Mouse (Mus musculus): ENCODE measurements around the gene Entpd1.
"Not testable (repeated sequence)": the region's sequence is repeated elsewhere in the genome, so short reads cannot be mapped to it uniquely, and the experiment has no call there.

Gene Entpd1

DNA sequence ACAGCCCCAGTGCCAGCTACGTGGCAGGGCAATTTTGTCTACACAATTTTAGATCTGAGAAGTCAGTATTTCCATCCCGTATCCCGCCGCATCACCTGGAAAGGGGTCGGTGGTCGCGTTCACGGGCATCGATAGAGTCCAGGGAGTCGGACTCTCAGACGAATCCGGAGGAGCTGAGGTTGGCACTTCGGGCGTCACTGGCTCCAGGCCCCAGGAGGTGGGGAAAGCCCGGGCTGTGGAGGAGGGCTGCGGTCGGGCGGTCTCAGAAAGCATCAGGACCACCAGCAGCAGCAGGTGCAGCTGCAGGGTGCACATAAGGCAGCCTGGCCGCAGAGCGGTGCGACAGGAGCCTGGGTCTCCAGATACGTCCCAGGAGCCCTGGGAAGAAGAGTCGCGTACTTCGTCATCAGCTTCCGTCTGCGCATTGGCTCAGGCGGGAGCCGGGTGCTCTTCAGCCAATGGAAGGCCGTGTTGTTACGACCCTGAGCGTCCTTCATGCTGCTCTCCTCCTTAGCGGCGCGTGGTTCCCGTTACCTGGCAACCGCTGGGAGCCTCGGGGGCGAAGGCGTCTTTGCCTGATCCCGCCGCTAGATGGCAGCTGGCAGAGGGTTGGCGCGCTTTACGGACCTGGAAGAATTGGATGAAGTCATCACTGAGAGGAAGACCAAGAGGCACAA, at the start of gene Entpd1, which contains the start of gene Tctn3:
Gene Entpd1 (plus strand): TSS at position 537 of the 677 bp plus-strand sequence.
Gene Tctn3 (minus strand): TSS at position 404 of the 677 bp plus-strand sequence.
- DNase-seq (ENCODE audit: extremely low spot score, low spot score) = peak; percentile 99

DNA sequence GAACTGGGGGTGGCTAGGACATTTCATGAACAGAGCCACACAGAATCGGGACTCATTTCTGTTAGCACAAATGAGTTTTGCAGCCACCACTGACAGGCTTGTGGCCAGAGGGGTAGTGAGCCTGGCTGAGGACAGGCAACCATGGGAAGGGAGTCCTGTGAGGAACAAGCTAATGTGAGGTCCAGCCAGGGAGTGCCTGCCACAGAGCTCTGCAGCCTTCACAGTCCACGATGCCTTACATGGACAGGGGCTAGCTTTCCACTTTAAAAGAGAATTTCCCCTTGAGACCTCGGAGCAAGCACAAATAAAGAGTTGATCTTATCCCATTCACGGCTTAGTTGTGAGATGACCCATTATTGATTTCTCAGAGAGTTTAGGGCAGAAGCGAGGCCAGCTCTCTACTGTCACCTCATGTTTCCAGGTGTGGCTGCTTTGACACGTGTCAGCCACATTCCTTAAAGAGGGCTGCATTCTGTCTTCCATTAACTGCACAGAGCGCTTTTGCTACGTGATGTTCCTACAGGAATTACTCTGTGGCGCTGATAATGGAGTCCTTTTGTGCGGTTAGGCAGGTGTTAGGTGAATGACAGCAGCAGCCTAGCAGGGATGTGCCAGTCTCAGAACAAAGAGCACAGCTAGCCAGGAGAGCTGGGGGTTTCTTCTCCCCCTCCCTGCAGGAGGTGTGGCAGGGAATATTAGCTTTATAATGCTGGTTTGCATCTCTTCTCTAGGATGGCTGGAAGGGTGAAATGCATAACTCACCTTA, 48.1 kb upstream of the Entpd1 start:
- DNase-seq (ENCODE audit: extremely low spot score, low spot score) = no peak

DNA sequence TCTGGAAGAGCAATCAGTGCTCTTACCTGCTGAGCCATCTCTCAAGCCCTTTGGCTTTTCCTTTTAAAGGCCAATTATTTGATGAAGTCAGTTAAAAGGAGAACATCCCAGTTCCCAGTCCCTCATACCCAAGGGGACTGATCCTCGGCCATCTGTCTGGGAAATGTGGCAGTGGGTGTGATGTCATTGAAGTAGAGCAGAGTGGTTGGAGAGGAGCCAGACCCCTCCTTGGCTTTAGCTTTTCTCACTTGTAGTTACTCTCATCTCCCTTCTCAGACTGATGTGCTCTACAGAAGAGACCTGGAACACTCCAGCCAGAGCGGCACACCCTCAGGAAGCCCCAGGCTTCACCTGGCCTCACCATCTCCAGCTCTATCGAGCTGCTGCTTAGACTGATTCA, 44.5 kb upstream of the Entpd1 start:
- no peak for DNase-seq (ENCODE audit: extremely low spot score, low spot score)

GRCm38 (mm10) chr19:40570726-40571125, 41.4 kb upstream of the Entpd1 start:
- DNase-seq (ENCODE audit: extremely low spot score, low spot score) = no peak

- no peak for DNase-seq (ENCODE audit: extremely low spot score, low spot score)
Observed at GRCm38 (mm10) chr19:40575438-40575837, 36.7 kb upstream of the Entpd1 start.

DNA sequence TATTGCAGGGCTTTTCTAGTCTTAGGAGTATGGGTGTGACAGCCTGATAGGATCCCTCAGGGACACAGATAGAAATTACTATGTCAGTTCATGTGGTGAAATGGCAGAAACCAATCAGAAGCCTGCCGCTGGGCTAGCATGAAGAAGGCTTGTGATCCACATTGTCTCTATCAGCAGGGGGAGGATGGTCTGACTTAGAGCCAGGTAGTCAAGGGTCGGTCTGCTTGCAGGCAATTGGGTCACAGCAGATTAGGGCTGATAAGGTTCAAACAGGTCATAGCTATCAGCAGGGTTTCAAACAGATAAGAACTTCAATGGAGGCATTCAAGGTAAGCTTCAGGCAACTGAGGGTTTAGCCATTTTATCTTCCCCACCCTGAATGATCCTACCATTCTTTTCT, 31.3 kb upstream of the Entpd1 start:
- no peak for DNase-seq (ENCODE audit: extremely low spot score, low spot score)

DNA sequence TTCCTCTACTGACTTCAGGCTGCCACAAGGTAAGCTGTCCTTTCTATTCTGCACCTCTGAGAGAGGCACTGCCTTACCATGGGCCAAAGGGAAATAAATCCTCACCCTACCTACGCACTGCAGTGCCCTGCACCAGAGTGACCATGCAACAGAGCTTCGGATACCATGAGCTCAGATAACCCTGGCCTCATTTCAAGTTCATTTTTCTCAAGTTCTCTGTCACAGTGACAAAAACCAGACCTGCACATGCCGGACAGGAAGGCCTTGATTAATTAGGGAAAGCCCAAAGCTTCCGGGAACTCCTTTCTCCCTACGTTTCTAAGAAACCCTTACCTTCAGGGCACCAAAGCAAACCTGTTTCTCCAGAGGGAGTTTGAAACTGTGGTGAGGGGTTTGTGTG, 30.5 kb upstream of the Entpd1 start:
- no peak for DNase-seq (ENCODE audit: extremely low spot score, low spot score)

DNA sequence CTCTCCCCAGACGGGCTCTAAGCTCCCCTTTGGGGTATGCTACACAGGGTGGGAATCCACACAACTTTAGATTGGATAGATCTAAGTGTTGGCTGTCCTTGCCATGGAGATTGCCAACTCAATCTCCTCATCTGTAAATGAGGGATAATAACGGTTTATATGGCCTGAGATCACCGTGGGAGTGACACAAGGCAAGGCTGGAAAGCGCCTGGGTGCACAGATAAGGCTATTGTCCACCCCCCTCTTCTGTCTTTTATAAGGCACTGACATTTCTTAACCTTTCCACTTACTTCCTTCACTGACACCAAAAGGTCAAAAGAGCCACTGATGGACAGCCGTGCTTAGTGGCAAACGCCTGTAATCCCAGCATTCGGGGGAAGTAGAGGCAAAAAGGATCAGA, 25.3 kb upstream of the Entpd1 start:
- no peak for DNase-seq (ENCODE audit: extremely low spot score, low spot score)

- DNase-seq (ENCODE audit: extremely low spot score, low spot score) = no peak
Observed at GRCm38 (mm10) chr19:40587491-40588292, 24.5 kb upstream of the Entpd1 start.

- DNase-seq (ENCODE audit: extremely low spot score, low spot score) = peak; percentile 95
Observed at GRCm38 (mm10) chr19:40588293-40588654, 23.9 kb upstream of the Entpd1 start, which contains the start of gene Aldh18a1. Aldh18a1 (minus strand) TSS chr19:40588463.

DNA sequence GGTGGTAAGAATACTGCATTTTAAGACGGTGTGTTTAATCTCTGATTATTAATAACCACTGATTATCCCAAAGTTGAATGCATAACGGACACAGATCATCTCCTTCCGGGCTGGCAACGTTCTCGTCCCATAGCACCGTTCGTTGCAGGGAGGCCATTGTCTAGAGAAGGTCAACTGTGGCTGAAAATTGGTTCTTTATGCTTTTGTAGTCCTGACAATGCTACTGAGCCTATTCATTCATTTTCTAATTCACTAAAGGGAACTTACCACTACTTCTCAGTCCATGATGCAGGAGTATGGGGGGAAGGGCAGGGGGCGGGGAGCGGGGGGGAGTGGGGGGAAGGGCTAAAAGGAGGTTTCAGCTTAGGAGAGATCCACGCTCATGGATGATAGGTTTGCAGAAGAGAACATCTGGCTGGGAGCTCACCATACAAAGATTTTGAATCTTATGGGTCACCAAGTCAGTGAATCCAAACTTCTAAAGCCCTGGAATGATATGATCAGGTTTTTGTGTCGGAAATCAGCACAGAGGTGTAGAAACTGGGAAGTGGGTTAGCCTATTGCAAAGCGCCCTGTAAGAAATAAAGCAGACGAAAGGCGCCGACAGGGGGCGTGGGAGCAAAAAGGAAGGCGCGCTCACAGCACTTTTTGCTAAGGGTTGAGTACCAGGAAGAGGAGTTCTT, 23.2 kb upstream of the Entpd1 start:
- peak; percentile 93 for DNase-seq (ENCODE audit: extremely low spot score, low spot score)

GRCm38 (mm10) chr19:40589530-40589880, 22.7 kb upstream of the Entpd1 start:
- DNase-seq (ENCODE audit: extremely low spot score, low spot score) = no peak

DNA sequence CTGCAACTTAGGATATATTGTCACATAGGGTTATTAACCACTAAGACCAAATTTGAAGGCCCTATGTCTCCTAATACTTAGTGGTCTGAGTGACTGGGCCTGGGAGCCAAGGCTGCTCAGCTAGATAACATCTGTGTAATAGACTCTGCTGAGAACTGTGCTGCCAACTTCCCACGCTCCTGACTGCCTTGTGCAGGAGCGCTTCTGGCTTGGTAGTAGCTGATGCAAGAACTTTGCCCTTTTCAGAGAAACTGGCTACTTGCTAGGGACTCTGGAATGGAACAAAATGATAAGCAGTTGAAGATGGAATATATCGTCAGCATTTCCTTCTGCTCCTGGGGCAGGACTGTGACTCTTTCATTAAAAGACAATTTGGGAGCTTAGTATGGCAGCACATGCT, 16.9 kb upstream of the Entpd1 start:
- DNase-seq (ENCODE audit: extremely low spot score, low spot score) = no peak

- no peak for DNase-seq (ENCODE audit: extremely low spot score, low spot score)
Observed at GRCm38 (mm10) chr19:40595831-40596230, 16.3 kb upstream of the Entpd1 start.

GRCm38 (mm10) chr19:40600846-40601245, 11.3 kb upstream of the Entpd1 start:
- DNase-seq (ENCODE audit: extremely low spot score, low spot score) = not testable (repeated sequence)

DNA sequence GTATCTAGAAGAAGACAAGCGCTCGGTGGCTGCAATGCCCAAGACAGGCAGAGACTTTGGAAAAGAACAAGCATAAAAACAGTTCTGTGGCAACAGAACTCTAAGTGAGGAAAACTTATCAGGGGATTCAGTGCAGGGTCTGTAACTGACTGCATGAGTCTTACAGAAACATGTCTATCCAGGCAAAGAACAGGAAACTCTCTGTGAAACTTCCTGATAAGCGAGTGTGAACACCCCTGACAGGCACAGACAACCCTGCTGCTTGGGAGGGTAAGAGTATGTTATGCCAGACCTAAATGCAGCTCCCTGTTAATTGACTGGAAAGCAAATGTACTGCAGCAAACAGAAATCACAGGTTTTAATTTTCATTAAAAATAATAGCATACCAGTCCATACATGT, 10.3 kb upstream of the Entpd1 start:
- DNase-seq (ENCODE audit: extremely low spot score, low spot score) = no peak

DNA sequence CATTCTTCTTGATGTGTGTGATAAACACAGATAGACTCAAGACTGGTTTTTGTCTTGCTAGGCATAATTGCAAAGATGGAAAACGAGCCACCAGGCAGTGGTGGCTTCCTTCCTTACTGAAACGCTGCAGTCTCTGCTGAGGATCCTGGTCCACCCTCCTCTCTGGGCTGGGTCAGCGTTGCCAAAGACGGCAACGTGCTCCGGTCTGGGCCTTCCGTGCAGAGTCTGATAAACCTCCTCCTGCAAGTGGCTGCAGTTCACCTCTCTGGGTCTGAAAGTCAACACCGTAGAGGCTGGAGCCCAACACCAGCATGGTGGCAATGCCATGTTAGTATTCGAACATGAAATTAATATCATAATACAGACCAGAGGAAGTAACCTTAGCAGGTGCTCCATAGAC, 7.0 kb upstream of the Entpd1 start:
- DNase-seq (ENCODE audit: extremely low spot score, low spot score) = no peak

- no peak for DNase-seq (ENCODE audit: extremely low spot score, low spot score)
Observed at GRCm38 (mm10) chr19:40607676-40608075, 4.5 kb upstream of the Entpd1 start.

DNA sequence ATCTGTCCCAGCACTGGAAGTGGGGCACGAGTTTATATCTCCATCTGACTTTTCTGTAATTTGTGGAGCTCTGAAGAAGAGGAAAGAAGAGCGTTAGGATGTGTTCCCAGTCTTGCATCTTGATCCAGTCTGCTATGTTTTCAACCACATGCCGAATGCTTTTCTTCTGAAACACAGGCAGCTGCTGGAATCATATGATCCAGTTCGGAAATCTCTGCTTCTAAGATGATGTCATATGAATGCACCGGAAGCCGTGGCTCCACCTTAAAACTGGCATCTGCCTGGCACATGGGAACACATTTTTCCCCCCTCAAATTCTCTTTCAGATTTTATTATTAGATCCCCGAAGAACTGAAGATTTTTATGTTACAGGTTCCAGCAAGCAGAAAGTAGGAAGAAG, 2.6 kb downstream of the Entpd1 start:
- DNase-seq (ENCODE audit: extremely low spot score, low spot score) = no peak

DNA sequence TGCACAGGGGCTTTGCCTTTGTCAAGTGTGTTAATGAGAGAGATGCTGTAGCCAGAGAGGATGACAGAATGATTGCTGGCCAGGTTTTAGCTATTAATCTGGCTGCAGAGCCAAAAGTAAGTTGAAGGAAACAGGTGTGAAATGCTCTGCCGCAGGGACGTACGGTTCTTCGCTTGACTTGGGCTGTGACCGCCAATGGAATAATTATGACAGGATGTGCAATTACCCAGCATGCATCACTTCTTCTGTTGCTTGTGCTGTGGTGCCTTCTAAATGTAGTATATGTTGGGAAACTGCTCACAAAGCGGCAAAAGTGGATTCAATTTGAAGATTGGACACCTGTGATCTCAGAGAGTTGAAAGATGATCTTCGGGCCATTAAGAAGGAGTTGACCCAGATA, 3.9 kb downstream of the Entpd1 start:
- DNase-seq (ENCODE audit: extremely low spot score, low spot score) = no peak

DNA sequence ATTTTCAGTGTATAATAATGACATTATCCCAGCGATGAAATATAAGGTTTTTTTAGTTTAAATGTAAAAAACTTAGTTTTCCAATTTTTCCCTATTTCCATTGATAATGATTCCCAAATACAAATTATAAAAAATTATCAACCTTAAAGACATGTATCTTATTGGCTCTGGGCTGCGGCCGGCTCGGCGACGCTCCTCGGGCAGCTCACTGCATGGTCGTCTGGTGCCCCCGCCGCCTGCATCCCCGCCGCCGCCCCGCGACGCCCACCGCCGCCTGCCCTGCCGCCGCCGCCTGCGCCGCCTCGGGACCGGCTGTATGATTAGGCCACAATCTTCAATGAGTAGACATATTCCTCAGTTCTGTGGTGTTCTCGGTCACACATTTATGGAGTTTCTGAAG, 9.4 kb downstream of the Entpd1 start:
- DNase-seq (ENCODE audit: extremely low spot score, low spot score) = not testable (repeated sequence)

DNA sequence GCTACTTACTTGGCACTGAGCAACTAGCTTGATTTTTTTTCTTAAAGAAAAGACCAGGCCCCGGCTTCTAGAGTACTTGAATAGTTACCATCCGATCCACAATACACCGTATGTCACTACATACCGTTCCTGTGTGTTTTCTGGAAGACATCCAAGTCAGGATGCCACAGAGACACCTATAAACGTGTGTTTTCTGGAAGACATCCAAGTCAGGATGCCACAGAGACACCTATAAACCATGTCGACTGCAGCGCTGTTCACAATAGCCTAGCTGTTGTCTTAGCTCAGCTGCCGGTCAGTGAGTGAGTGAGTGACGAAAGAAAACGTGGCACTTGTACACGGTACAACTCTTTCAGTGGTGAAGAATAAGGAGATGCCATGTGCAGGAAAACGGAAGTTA, 13.8 kb downstream of the Entpd1 start:
- no peak for DNase-seq (ENCODE audit: extremely low spot score, low spot score)
